Mouse (Mus musculus) gastrocnemius, adult 18-20 months (tissue): ENCODE measurements around the gene Txnl4b. TPM values are rescaled to one million over a fixed set of nuclear protein-coding genes. Genes with fewer than 3 reads are reported as not detected.
A peak's percentile ranks its signal among the peaks of the same experiment; 100 is the strongest.

Source experiments
- DNase-seq: peaks from one replicate; pipeline ENCODE4 v3.0.0; 2021; ENCODE audit warnings: low spot score
- long read RNA-seq, 2 experiments: library from polyadenylated mRNA; stranded (forward); transcript quantifications; one replicate each; pipeline ENCODE4 v2.0.0; 2021
- total RNA-seq, 2 experiments: library from RNA; stranded (reverse); gene quantifications; 2 replicates each; pipeline ENCODE4 v1.2.3; 2021

Txnl4b gene
- 1 to 10 TPM; 5.5 to 7.3 TPM for total RNA-seq
- long read RNA-seq, experiment 1, partial matches to known transcripts, result 1 of 2 reads
- long read RNA-seq, experiment 1, other reads (novel, unspliced or antisense), result 0 of 2 reads
- long read RNA-seq, experiment 2, partial matches to known transcripts, result 0 of 3 reads
- long read RNA-seq, experiment 2, other reads (novel, unspliced or antisense), result 2 of 3 reads

DNA sequence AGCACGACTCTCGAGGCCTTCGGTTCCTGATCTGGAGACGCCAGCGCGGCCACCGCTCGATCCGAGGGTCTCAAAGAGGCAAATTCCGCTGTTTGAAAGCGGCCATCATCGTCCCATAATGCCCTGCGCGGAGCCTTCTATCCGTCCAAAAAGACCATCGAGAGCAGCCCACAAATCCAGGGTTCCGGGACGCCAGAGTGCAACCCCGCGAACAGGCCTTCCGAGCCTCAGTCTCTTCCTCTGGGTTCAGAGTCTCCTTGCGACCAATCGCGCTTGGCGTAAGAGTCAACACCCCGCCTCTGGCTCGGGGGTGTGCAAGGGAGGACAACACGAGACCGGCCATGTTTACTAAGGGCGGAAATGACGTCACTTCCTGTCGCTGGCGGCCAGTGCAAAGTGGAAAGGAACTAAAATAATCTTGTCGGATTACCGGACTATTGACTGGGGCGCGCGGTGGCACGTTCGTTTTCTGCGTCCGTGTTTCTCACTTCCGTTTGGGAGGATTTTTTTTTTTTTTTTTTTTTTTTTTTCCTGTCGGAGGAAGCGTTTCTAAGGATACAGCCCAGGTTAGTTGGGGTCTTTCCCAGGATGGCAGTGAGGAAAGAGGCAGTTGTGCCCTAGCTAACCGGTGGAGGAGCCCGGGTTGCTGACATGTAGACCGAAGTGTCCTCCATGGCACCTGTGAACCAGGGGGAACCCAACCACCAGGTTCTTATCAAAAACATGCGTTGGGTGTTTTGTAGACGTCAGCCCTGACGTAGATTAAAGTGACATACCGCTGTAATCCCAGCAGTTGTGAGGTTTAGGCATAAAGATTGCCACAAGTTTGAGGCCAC is at the start of gene Txnl4b, which contains the start of gene Dhx38:
Gene Txnl4b (plus strand): TSS at position 395 of the 836 bp plus-strand sequence.
Gene Dhx38 (minus strand): TSS at position 364 of the 836 bp plus-strand sequence.
- DNase-seq, result peak; percentile 100

DNA sequence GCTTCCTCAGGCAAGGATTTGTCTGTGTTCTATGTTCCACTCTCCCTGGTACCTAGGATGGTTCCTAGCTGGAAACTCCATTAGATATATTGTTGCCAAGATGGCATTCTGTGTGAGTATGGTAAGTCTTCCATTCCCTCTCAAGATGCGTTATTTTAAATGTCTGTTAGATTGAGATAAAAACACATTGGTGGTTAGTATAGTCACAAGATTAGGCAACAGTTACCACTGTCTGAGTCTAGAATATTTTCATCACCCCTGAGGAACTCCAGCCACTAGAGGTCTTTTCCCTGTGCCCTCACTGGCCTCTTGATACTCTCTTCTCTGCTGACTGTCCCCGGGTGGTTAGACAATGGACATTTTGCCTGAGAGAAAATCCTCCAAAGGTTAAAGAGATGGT is 41.7 kb upstream of the Txnl4b start:
- no peak for DNase-seq

DNA sequence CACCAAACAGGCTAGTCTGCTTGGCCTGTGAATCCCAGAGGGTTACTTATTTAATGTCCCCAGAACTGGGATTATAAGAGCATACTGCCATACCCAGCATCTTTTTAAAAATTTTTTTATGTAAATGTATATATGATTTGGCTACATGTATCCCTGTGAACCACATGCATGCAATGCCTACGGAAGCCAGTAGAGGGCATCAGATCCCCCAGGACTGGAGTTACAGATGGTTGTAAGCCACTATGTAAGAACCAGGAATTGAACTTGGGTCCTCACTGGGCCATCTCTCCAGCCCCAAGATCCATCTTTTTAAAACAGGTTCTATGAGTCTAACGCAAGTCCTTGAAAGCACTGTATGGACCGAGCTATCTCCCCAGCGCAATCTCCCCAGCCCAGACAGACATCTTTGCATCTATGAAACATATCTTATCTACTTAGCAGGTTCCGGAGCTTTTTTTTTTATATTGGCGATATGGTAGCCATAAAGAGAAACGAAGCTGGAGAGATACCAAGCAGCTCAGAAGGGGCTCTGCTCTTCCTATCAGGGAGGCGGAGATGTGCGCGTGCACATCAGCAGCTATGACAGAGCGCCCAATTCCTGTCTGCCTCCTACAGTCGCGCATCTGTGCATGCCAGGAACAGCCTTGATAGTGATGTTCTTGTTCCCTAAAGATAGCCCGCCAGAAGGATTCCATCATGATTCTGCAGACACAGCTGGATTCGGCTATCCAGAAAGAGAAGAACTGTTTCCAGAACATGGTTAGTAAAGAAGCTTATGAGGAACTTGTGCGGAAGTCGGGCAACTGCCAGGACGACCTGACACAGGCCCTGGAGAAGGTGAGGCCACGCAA is 30.3 kb upstream of the Txnl4b start:
- peak; percentile 26 for DNase-seq

DNA sequence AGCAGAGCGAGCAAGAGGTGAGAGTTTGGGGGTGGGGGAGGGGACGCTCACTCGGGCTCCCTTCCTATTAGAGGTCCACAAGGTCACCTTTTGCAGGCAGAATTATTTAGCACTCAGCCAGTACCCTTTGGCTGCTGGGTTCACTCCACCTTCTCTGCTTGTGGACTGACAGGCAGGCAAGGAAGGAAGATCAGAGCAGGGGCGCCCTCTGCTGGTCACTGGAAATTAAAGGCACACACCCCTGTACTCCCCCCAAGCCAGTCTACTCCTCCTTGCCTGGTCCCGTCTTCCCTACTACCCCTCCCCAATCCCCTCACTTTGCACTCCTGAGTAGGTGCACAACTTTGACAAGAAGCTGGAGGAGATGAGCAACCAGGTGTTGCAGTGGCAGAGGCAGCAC is 29.0 kb upstream of the Txnl4b start:
- peak; percentile 64 for DNase-seq

DNA sequence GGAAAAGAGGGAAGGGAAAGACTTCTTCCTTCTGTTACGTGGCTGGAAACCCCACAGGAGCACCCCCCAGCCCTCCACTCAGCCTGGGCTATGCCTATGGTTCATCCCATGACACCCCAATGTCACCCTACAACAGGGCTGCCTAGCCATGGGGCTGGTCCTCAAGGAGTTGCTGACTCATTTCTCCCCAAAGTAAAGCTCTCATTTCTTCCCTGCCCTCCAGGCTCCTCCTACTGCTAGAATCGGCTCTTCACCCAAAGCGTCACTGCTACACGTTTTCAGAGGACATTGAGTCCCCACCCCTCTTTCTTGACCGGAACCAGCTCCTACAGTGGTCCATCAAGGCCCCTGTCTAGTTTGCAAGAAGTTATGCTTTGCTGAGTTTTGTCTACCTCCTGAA is 23.5 kb upstream of the Txnl4b start:
- DNase-seq, result no peak

DNA sequence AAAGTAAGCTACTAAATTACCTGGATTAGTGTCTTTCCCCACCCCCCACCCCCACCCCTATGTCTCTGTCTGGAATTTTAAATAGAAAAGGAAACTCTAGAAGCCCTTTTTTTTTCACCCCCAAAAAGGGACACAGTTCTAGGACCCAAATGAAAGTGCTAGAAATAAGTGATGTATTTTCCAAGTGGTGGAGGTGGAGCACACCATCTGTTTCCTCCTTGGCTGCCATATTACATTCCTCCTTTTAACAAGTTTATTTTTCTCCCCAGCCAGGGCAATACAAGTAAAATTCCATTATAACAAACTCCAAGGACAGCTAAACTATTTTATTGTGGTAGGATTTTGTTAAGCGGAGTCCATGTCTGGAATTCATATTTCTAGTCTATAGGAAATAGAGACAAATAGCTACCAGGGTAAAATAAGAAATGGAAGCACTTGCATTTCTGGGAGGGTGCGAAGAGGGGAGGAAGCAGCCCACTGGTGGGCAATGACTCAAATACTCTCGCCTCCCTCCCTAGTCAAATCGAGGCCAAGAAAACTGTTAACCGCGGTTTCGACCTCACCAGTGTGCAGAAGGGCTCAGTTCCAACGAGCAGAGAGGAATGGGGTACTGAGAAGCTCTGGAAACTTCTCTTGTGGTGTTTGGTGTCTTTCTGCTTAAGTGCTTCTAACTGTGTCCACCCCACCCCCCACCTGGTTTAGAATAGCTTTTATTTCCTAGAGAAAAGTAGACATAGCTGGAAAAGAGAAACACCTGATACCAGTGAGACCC is 22.8 kb upstream of the Txnl4b start:
- no peak for DNase-seq

DNA sequence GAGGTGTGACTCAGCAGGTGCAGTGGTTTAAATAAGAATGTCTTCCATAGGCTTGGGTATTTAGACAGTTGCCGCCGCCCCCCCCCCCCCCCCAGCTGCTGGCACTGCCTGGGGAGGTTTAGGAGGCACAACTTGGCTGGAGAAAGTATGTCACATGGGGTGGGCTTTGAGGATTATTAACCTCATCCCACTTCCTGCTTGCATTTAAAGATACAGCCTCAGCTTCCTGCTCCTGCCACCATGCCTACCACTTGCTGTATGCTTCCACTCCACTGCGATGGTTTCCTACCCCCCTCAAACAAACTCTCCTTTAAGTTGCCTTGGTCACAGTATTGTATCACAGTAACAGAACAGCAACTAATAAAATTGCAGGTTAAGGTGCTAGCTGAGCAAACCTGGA is 21.6 kb upstream of the Txnl4b start:
- DNase-seq, result no peak

DNA sequence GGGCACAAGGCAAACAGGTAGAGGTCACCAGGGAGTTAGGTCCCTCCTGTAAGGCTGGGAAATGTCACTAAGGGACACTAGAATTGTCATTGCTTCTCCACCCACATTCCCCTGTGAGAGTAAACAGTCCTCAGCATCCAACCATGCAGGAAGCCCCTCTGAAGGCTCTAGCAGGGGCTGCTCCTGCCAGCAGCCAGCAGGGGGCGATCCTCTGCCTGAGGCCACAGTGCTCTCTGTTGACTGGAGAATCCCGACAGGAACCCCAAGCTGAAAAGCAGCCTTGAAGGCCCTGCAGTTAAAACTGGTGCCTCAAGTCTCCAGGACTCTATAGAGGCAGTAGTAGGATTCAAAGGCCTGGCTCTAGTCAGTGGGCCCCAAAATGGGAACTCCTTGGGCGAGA is 14.0 kb upstream of the Txnl4b start:
- DNase-seq, result no peak

DNA sequence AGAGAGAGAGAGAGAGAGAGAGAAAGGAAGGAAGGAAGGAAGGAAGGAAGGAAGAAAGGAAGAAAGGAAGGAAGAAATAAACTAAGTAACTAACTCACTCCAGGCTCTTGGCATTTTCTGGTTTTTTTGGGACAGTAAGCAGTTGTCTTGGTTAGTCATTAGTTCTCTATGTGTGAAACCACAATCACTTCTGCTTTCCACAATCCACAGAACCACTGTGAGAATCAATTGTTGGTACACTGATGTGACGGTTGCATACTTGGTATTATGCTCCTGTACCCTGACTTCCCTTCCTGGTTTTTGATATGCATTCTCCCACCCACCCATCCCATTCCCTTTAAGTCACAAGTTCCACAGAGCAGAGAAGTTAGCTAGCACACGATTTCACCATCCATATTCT is 1.8 kb upstream of the Txnl4b start:
- no peak for DNase-seq

DNA sequence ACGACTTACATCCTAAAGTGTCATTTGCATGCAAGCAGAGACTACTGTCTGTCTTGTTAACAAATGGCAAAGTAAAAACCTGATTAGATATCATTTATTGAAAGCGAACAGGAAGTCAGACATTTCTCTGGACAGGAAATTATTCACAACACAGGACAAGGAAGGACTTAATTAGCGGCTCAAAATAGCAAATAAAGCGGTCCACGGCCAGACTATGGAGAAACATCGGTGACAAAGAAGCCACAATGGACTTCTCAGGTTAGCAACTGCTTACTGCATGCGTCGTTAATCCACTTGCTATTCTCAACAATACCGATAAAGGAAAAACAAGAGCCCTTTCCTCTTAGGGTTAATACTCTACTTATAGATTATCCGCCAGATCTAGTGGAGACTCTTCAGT is 926 bp upstream of the Txnl4b start:
- no peak for DNase-seq

DNA sequence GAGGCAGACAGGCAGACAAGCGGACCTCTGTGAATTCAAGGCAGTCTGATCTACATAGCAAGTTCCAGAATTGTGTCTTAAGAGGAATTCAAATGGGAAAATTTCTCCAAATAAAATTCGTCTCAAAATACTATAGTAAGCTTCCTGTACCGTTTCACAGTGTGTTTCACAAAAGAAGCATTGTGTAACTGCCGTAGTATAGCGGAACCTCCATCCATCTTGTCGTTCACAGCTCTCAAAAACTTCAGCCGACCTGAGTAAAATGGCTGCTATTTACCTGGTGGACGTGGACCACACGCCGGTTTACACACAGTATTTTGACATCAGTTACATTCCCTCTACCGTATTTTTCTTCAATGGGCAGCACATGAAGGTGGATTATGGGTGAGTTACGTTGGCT is 5.4 kb downstream of the Txnl4b start:
- no peak for DNase-seq

DNA sequence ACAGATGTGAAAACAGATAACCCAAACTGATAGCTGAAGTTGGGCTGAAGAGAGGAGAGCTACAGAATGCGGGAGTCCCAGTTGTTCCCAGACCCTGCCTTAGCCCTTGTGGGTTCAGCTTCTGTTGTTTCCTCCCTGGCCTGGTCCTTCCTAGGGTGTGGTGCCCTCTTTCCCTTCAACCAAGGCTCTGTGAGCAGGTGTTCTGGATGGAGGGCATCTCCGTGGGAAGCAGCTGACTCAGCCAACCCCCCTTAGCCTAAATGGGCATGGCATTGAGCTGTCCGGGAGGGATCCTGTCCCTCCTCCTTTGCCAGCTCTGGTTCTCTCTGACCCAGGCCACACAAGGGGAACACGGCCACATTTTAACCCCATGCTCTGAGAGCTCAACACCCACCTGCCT is 10.6 kb downstream of the Txnl4b start:
- DNase-seq, result no peak

DNA sequence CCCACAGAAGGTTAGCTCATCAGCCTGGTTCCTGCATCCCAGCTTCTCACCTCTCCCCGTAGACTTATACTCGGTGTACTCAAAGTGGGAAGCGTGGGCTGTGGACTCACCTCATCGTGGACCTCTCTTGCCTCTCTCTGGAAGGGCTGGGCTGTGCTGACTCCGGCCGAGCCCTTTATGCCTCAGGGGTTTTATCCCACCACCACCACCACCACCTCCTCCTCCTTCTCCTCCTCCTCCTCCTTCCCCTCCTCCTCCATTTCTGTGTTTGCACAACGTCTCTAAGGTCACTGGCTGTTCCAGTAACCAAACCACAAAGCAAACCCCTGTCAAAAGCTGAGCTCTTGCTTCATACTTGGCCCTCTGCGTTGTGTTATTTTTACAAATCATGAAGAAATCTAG is 13.2 kb downstream of the Txnl4b start, which contains the start of gene Hp:
Gene Hp (minus strand): TSS at position 273 of the 402 bp plus-strand sequence.
- no peak for DNase-seq

DNA sequence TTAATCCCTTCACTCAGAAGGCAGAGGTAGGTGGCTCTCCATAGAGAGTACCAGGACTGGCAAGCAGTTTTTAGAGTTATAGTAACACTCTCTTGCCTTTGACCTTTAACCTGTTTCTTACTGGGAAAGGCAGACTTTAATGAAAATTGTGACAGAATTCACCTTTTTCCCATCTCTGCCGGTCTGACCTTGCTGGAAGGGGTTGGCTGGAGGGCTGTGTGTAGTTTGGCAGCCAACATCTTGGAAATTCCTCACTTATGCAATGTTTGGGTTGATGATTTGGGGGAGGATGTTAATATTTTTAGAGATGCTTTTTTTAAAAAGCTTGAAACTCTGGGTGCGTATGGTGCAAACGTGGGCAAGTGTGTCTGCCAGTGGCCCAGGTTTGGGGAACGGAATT is 18.6 kb downstream of the Txnl4b start:
- DNase-seq, result no peak

DNA sequence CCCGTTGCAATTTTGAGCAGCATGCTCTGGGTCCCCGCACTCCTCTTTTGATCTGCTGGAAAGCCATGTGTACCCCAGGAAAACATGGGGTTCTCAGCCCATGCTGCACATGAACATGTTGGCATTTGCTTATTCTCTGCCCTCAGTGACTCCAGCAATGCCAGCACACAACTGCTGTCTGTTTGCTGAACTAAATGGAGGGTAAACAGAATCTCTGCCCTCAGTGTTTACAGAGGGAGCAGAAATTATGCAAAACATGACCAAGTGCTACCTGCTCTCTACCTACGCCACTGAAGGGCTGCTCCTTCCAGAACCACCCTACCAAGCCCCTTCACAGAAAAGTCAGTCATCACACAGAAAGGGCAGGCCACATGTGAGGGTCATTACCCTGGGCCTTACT is 19.1 kb downstream of the Txnl4b start:
- no peak for DNase-seq

DNA sequence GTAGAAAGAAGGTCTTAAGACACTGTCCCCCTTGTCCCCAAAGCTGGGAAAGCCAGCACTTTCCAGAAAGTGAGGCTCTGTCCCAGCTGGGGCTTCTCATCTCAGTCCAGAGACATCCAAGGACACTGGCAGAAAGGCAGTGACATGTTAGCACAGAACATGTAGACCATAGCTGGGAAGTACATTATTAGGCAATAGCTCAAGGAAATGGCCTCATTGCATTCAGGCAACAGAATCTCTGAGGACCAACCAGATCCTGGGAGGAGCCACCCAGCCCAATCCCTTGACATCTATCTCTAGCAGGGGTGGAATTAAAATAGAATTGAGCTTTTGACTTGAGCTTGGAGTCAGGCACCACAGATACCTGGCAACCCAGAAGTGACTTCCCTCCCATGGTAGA is 20.0 kb downstream of the Txnl4b start:
- no peak for DNase-seq

DNA sequence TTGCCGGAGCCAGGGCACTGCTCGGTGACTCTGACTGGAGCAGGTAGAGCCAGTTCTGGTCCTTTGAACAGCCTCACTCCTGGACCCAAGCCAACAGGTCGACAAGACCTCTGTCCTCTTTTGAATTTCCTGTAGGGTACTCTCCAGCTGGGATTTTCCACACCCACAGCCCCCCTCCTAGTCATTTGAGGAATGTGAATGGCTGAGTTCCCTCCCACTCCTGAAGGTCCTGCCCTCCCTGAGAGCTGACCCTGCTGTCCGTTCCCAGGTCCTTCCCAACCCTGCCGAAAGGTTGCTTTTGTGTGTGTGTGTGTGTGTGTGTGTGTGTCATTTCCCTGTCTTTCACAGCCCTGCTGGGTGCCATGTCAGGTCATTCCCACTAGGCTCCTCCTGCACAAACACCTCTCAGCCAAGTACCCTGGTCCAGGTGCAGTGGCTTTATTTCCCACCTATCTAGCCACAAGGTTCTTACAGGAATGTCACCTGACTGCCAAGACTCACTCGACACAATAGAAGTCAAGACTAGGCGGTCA is 21.3 kb downstream of the Txnl4b start:
- DNase-seq, result no peak

DNA sequence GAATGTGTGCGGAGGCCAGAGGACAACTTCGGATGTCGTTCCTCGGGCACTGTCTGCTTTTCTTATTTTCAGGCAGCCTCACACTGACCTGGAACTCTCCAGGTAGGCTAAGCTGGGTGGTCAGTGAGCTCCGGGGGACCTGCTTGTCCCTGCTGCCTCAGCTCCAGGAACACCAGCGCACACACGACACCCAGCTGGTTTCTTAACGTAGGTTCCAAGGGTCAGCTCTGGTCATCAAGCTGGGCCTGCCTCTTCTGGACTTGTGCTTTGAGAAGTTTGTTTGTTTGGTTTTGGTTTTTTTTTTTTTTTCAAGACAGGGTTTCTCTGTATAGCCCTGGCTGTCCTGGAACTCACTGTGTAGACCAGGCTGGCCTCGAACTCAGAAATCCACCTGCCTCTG is 25.2 kb downstream of the Txnl4b start:
- DNase-seq, result no peak

DNA sequence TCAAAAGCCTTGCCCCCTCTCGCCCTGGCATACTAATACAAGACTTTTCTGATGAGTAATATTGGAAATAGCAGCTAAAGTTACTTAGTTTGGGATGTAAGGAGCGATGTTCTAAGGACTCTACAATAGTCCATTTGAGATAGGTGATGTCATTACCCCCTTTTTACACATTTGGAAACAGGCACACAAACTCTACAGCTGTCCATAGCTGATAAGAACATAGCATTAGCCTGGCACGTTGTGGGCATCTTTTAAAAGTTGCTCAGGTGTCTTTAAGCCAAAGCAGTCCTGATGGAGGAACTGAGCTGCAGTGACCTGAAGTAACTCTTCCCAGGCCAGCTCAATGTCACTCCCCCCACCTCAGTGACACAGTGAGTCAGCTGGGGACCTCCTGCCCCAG is 25.7 kb downstream of the Txnl4b start:
- no peak for DNase-seq

DNA sequence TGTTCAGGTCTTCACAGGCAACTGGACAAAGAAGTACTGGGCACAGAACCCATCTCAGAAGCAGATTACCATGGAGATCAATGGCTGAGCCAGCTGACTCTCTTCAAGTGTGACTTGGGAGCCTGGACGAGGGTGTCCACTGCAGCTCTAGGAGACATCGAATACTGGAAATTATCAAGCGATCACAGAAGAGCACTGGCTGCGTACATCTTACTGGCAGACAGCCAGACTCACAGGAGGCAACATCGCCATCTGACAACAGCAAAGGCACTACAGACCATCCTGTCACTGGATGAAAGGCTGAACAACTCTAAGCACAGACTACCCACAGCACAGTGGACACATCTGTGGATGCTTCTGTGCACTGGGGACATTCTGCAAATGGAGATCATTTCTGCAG is 26.5 kb downstream of the Txnl4b start:
- no peak for DNase-seq

DNA sequence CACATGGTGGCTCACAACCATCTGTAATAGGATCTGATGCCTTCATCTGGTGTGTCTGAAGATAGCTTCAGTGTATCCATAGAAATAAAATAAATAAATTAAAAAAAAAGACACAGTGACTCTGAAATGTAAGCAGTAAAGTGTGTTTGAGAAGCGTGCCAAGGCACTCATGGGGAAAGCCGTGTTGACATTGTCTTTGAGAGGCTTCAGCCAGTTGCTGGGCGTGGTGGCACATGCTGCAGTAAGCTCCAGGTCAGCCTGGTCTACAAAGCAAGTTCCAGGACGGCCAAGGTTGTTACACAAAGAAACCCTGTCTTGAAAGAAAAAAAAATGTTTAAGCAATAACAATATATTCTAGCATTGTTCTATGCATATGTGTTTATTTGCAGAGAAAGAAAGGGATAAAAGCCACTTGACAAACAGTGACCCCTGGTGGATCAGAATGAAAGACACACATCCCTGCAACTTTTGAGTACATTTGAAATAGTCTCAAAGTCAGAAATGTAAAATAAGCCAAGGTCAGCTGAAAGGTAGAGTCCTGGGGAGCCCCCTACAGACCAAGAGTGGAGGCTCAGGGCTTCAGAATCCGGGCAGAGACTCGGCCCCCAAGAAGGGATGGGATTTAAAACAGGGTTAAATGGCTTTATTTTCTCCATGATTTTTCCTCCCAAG is 27.6 kb downstream of the Txnl4b start:
- no peak for DNase-seq
